Mouse (Mus musculus) neural tube, embryonic 14.5 days (tissue): ENCODE measurements around the gene Dnajc6. TPM values are rescaled to one million over a fixed set of nuclear protein-coding genes. Genes with fewer than 3 reads are reported as not detected.

Source experiments
- ATAC-seq: fragments of 200-750 bp; cut with Nextera tagmentation; 2 replicates; pipeline ENCODE4 v1.8.0; 2017; ENCODE audit warnings: low read depth, mild to moderate bottlenecking, moderate TSS enrichment, moderate library complexity
- H3K27ac ChIP-seq: fragments of 300-500 bp; sonication (generic); 2 replicates; pipeline ENCODE4 v1.5.1; 2014; ENCODE audit warnings: low read depth, mild to moderate bottlenecking, control low read depth, low read length, moderate library complexity, mixed read lengths
- H3K27me3 ChIP-seq: fragments of 300-500 bp; sonication (generic); 2 replicates; pipeline ENCODE4 v1.6.1; 2014; ENCODE audit warnings: low read length; ENCODE audit not compliant: control insufficient read depth, insufficient read depth
- H3K36me3 ChIP-seq: fragments of 300-500 bp; sonication (generic); 2 replicates; pipeline ENCODE4 v1.6.1; 2014; ENCODE audit warnings: low read length, mixed read lengths; ENCODE audit not compliant: control insufficient read depth, insufficient read depth
- H3K4me1 ChIP-seq: fragments of 300-500 bp; sonication (generic); 2 replicates; pipeline ENCODE4 v1.6.1; 2014; ENCODE audit warnings: low read length; ENCODE audit not compliant: control insufficient read depth, insufficient read depth
- H3K4me2 ChIP-seq: fragments of 300-500 bp; sonication (generic); 2 replicates; pipeline ENCODE4 v1.6.1; 2014; ENCODE audit warnings: mild to moderate bottlenecking, low read depth, low read length, control low read depth
- H3K4me3 ChIP-seq: fragments of 300-500 bp; sonication (generic); 2 replicates; pipeline ENCODE4 v1.5.1; 2014; ENCODE audit warnings: low read depth, low read length, control low read depth, mixed read lengths
- H3K9ac ChIP-seq: fragments of 300-500 bp; sonication (generic); replicated peaks from 2 replicates; pipeline ENCODE4 v1.6.1; 2014; ENCODE audit warnings: low read depth, mild to moderate bottlenecking, control low read depth, low read length, mixed read lengths
- H3K9me3 ChIP-seq: fragments of 300-500 bp; sonication (generic); 2 replicates; pipeline ENCODE4 v1.6.1; 2016; ENCODE audit warnings: low read length; ENCODE audit not compliant: control insufficient read depth
- WGBS: fragments of 180-500 bp; shearing (Covaris S2); extraction: QIAGEN DNeasy Blood & Tissue Kit; methylation state at CpG from one replicate; pipeline ENCODE4 v1.1.7; 2014; 5-methylcytosine and 5-hydroxymethylcytosine counted together
- polyA plus RNA-seq: library from polyadenylated mRNA; unstranded; fragments of >200 nt; fragmentation: Nextera tagmentation; extraction: Ambion mirVana; gene quantifications from 2 replicates; pipeline ENCODE4 v1.2.1, GENCODE M21; 2014

Dnajc6 gene
- polyA plus RNA-seq, 1 experiment from 2014 or later = 70.1 TPM

DNA sequence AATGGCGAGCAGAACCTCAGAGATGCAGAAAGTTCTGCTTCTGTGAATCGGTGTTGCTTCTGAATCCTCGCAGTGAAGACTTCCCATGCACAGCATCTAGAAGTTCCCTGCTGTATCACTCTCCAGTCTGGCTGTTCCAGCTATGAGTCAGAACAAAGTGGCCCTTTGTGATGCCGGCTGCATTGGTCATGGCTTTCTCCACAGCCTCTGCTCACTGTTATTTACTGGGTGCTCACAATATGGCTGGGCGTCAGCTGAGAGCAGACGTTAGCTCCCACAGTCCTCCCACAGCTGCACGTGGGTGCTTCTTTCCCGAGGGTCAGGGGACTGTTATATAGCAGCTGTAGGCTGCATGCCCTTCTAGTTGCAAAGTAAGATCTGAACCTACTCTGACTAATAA lies 92.5 kb downstream of the Dnajc6 start:
- WGBS = 29% methylated on average over 8 of the region's 8 CpGs
- no peak overlapping the region for H3K27ac ChIP-seq

DNA sequence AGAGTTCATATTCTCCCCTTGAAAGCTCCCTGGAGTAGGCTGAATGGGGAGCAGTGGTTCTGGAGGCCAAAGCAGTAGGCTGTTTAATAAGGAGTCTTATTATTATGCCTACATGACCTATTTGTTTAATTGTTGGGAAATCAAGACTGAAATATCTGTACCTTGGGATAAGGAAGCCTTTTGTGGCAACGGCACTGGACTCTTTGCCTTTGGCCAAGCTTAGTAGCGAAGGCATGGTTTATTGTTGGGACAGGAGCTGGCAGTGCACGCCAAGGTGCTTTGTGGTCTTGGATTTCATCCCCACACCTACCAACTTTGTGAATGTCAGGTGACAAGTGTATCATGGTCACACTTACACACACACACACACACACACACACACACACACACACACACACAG lies 93.3 kb downstream of the Dnajc6 start:
- Histone ChIP-seq H3K4me1 (peaks cover 3% of the 10 kb centered on the region), H3K4me2 (no peak overlapping the region), H3K9ac (no peak overlapping the region), H3K27me3 (no peaks in the 10 kb centered on the region), H3K9me3 (no peaks in the 10 kb centered on the region), H3K27ac (no peak overlapping the region), H3K4me3 (no peak overlapping the region), H3K36me3 (no peaks in the 10 kb centered on the region)
- no peak for ATAC-seq
- WGBS = 93% methylated on average over 3 of the region's 3 CpGs

More for the DNA sequence above, 92.5 kb downstream of the Dnajc6 start:
- Histone ChIP-seq H3K36me3 (no peaks in the 10 kb centered on the region), H3K9me3 (no peaks in the 10 kb centered on the region), H3K27me3 (no peaks in the 10 kb centered on the region), H3K9ac (no peak overlapping the region), H3K4me3 (no peak overlapping the region), H3K4me1 (peaks cover 7% of the 10 kb centered on the region), H3K4me2 (no peak overlapping the region)
- 0 out of 2 replicates have a peak, but pooled peaks have one; percentile 28 for ATAC-seq

DNA sequence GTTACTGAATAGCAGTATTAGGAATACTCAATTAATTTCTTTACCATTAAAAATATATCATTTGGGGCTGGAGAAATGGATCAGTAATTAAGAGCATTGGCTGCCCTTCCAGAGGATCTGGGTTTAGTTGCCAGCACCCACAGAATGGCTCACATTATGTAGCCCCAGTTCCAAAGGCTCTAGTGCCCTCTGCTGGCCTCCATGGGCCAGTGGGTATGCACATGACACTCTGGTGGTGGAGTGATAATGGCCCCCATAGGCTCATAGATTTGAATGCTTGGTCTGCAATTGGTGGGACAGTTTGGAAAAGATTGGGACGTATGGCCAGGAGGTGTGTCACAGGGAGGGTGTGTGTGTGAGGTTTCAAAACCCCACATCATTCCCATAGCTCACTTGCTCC lies 95.0 kb downstream of the Dnajc6 start:
- Histone ChIP-seq H3K36me3 (no peaks in the 10 kb centered on the region), H3K27ac (no peak overlapping the region), H3K27me3 (no peaks in the 10 kb centered on the region), H3K9me3 (no peaks in the 10 kb centered on the region), H3K4me1 (no peaks in the 10 kb centered on the region), H3K9ac (no peak overlapping the region), H3K4me3 (no peak overlapping the region), H3K4me2 (no peak overlapping the region)
- no peak for ATAC-seq
- WGBS = 95% methylated on average over 1 of the region's 1 CpGs

- no peak for ATAC-seq
- no peaks in the 10 kb centered on the region for H3K4me1 ChIP-seq
- H3K4me2 ChIP-seq = no peak overlapping the region
- 84% methylated on average over 3 of the region's 3 CpGs for WGBS
- H3K27me3 ChIP-seq = no peaks in the 10 kb centered on the region
- H3K4me3 ChIP-seq = no peak overlapping the region
- no peak overlapping the region for H3K27ac ChIP-seq
- H3K36me3 ChIP-seq = no peaks in the 10 kb centered on the region
- H3K9ac ChIP-seq = no peak overlapping the region
- no peaks in the 10 kb centered on the region for H3K9me3 ChIP-seq
Measured at GRCm38 (mm10) chr4:101592466-101592865, 96.0 kb downstream of the Dnajc6 start.

- Histone ChIP-seq H3K4me1 (no peaks in the 10 kb centered on the region), H3K4me2 (no peak overlapping the region), H3K27me3 (no peaks in the 10 kb centered on the region), H3K36me3 (no peaks in the 10 kb centered on the region), H3K27ac (no peak overlapping the region), H3K9ac (no peak overlapping the region), H3K9me3 (no peaks in the 10 kb centered on the region), H3K4me3 (no peak overlapping the region)
- ATAC-seq = no peak
Measured at GRCm38 (mm10) chr4:101601758-101602157, 105.3 kb downstream of the Dnajc6 start.

DNA sequence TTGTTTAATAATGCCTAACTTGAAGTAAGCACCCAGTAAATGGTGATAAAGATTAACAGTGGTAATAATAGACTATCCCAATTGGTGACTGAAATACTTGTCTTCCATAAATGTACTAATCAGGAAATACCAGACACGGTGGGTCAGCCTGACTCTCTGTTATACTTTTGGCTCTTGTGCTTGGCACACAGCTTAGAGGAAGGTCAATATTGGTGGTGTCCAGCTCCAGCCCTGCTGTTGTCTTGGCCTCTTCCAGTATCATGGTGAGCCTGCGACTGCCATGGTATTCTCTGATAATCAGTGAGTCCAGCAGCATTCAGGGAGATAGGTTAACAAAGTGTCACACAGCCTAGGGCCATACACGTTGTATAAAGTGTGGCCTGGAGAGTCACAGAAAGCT lies 107.2 kb downstream of the Dnajc6 start:
- ATAC-seq = no peak
- H3K4me1 ChIP-seq = no peaks in the 10 kb centered on the region
- H3K27me3 ChIP-seq = no peaks in the 10 kb centered on the region
- H3K9me3 ChIP-seq = no peaks in the 10 kb centered on the region
- H3K4me2 ChIP-seq = no peak overlapping the region
- WGBS = 86% methylated on average over 3 of the region's 3 CpGs
- H3K9ac ChIP-seq = no peak overlapping the region
- H3K27ac ChIP-seq = no peak overlapping the region
- no peak overlapping the region for H3K4me3 ChIP-seq
- no peaks in the 10 kb centered on the region for H3K36me3 ChIP-seq

GRCm38 (mm10) chr4:101616520-101616919 lies 120.1 kb downstream of the Dnajc6 start:
- no peak overlapping the region for H3K4me3 ChIP-seq
- H3K27me3 ChIP-seq = no peaks in the 10 kb centered on the region
- H3K9ac ChIP-seq = no peak overlapping the region
- 89% methylated on average over 5 of the region's 5 CpGs for WGBS
- ATAC-seq = no peak
- H3K27ac ChIP-seq = no peak overlapping the region
- H3K4me1 ChIP-seq = no peaks in the 10 kb centered on the region
- H3K4me2 ChIP-seq = no peak overlapping the region
- H3K9me3 ChIP-seq = no peaks in the 10 kb centered on the region
- H3K36me3 ChIP-seq = peaks cover 26% of the 10 kb centered on the region

GRCm38 (mm10) chr4:101617742-101618141 lies 121.3 kb downstream of the Dnajc6 start:
- Histone ChIP-seq H3K4me1 (no peaks in the 10 kb centered on the region), H3K27ac (no peak overlapping the region), H3K4me2 (no peak overlapping the region), H3K4me3 (no peak overlapping the region), H3K9me3 (no peaks in the 10 kb centered on the region), H3K9ac (no peak overlapping the region), H3K36me3 (peaks cover 27% of the 10 kb centered on the region), H3K27me3 (no peaks in the 10 kb centered on the region)
- ATAC-seq = no peak
- WGBS = 74% methylated on average over 2 of the region's 2 CpGs

DNA sequence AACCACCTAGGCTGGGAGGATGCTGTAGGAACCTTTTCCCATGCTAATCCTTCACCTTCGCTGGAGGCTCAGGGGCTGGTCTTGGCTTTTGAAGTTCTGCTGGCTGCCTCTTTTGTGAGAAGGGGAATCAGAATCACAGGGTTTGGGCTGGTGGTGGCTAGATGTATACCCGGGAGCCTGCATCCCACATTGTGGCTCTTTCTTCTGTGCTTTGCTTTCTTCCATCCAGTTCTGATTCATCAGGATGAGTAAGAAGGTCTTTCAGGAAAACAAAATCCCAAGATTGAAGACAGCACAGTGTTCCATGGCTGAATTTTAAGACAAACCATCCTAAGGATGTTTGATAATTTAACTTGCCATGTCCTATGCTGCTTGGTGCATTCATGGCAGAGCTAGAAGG lies 123.8 kb downstream of the Dnajc6 start:
- Histone ChIP-seq H3K27me3 (no peaks in the 10 kb centered on the region), H3K4me2 (no peak overlapping the region), H3K27ac (no peak overlapping the region), H3K4me3 (no peak overlapping the region), H3K9ac (no peak overlapping the region), H3K4me1 (no peaks in the 10 kb centered on the region), H3K9me3 (no peaks in the 10 kb centered on the region), H3K36me3 (peaks cover 19% of the 10 kb centered on the region)
- ATAC-seq = no peak
- 61% methylated on average over 2 of the region's 2 CpGs for WGBS

DNA sequence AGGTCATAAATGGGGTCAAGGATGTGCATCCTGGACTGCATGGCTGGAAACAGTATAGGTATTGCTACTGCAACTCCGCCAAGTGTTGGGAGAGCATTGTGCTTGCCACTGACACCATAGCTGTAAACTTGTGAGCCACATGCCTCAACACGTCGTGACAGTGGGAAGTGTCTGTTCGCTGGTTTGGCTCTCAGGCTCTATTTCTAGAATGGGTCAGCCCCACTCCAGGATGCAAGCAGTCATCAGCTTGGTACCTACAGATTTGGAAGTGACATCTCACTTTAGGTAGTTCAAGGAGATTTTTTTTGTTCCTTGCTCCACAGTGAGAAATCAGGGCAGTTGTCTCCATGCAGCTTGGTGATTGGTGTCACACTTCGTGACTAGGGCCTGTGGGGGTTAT lies 124.8 kb downstream of the Dnajc6 start:
- no peak overlapping the region for H3K27ac ChIP-seq
- WGBS = 90% methylated on average over 5 of the region's 5 CpGs
- peaks cover 12% of the 10 kb centered on the region for H3K36me3 ChIP-seq
- H3K9ac ChIP-seq = no peak overlapping the region
- ATAC-seq = no peak
- no peaks in the 10 kb centered on the region for H3K9me3 ChIP-seq
- no peaks in the 10 kb centered on the region for H3K4me1 ChIP-seq
- no peaks in the 10 kb centered on the region for H3K27me3 ChIP-seq
- H3K4me3 ChIP-seq = no peak overlapping the region
- no peak overlapping the region for H3K4me2 ChIP-seq
